Mouse (Mus musculus) testis, postnatal 10 days (tissue): Measurements from ENCODE around the gene Wwox.

Experiments used
- DNase-seq: peaks from one replicate; pipeline ENCODE4 v3.0.0; 2021; ENCODE audit warnings: low spot score

Wwox gene

DNA sequence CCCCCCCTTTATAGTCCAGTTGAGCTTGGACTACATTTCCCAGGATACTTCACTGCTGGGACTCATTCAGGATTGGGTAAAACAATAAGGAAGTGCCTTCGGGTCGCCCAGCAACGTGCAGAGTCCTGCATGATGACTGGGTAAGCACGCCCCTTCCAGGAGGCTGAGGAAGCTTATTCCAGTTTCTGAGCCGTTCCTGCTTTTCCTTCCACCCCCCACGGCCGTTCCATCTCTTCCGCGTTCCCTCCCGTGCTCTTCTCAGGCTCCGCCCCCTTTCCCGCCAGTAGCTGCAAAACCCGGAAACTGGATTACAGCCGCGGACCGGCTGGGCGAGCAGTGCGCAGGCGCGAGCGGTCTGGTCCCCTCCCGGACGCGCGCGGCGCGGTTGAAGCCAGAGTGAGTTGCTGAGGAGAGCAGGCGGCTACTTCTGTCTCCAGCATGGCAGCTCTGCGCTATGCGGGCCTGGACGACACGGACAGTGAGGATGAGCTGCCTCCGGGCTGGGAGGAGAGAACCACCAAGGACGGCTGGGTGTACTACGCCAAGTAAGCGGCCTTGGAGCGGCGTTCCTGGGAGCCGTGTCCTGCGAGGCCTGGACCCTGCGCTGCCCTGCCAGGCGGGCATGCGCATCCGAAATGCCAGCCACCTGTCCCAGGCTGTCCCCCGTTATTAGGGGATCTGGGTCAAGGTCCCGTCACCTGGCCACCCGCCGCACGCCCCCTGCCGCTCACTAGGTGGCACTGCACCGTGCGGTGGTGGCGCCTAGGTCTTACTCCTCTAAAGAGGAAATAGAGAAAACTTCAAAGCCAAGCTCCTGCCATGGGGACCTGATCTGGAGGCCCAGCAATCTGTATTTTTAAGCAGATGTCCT, at the start of gene Wwox:
Gene Wwox (plus strand): TSS at position 322 of the 871 bp plus-strand sequence.
- peak; percentile 100 for DNase-seq

- no peak for DNase-seq
Observed at GRCm38 (mm10) chr8:114390465-114391254, 48.8 kb upstream of the Wwox start.

DNA sequence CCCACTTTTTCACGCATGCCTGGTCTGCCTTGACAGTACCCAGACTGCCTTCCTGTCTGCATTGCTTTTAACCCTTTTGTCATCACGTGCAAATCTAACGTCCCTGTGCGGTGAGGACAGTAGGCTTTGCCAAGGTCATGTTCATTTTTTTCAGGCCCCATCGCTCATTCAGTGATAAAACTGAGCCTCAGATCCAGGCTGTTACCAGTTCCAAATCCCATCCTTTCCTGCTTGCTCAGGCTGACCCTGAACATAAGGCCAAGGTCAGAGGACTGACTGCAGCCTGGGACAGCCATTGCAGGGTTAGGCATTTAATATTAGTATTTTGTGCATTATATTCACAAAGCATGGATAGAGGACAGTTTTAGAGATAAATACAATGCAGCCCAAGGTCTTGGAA, 41.1 kb upstream of the Wwox start:
- DNase-seq = no peak

GRCm38 (mm10) chr8:114399273-114399672, 40.2 kb upstream of the Wwox start:
- DNase-seq = no peak

DNA sequence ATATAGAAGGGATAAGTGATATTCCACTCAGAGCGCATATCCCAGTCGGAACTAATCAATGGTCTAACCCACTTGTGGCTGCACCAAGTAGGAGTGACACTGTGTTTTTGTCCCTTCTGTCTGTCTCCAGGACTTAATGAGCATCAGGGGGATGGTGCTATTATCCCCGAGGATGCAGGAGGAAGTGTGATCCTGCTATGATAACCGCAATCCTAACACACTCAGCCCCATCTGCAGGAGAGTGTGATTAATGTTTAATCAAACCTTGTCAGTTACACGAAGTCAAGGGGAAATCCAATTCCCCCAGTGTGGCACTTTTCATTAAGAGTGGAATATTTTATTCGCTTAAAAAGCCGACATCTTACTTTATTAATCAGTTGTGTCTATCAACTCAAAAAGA, 37.8 kb upstream of the Wwox start:
- no peak for DNase-seq

DNA sequence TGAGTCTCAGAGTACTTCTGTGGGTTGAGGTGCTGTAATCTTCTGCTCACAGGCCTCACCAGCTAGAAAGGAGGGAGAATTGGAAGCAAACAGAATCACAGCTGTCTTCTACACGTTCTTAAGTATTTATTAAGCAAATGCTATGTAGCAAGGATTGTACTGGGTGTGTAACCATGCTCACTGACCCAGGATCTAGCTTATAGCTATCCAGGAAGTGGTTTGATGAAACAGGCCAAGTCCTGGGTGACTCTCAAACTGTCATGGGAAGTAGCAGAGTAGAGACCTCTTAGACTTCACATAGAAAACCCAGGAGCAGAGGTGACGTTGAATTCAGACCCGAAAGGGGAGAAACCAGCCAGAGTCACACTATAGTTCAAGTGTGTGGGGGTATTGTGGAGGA, 28.0 kb upstream of the Wwox start:
- DNase-seq = no peak

DNA sequence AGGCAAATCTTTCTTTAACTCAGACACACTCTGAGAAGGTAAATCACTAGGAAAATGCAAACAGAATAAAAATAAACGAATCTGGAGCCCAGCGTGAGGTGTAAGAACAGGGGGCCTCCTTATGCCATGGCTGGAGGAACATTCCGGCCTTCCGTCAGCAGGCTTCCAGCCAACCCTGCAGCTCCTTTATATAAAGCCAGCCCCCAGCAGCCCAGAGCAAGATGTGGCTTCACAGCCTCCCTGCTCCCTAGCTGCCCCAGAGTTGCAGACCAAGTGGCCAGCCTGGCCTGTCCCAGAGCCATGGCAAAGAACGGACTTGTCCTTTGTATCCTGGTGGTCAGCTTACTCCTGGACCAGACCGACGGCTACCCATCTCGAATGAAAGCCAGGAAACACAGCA, 21.7 kb upstream of the Wwox start, which contains the start of gene Clec3a:
Gene Clec3a (plus strand): TSS at position 301 of the 400 bp plus-strand sequence.
- DNase-seq = no peak

- DNase-seq = no peak
Observed at GRCm38 (mm10) chr8:114418486-114418885, 21.0 kb upstream of the Wwox start.

- no peak for DNase-seq
Observed at GRCm38 (mm10) chr8:114418904-114419303, 20.6 kb upstream of the Wwox start.

GRCm38 (mm10) chr8:114421544-114421943, 17.9 kb upstream of the Wwox start:
- no peak for DNase-seq

GRCm38 (mm10) chr8:114438236-114438635, 1.2 kb upstream of the Wwox start:
- peak; percentile 84 for DNase-seq

DNA sequence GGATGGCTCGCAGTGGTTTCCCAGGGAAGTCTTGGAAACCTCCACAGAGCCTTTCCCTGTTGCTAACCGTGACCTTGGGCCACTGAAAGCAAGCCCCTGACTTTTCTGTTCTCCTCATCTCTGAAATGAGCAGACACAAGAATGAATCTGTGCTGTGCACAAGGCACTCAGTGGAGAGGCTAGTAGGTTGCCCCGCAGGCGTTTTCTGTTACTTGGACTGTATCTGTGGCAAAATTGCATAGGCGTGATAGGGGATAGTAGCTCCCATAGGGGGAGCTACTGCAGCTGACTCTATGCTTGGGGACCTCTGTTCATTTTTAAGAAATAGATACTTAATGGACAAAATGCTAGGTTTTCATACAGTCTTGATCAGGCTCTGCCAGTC, 742 bp downstream of the Wwox start:
- no peak for DNase-seq

DNA sequence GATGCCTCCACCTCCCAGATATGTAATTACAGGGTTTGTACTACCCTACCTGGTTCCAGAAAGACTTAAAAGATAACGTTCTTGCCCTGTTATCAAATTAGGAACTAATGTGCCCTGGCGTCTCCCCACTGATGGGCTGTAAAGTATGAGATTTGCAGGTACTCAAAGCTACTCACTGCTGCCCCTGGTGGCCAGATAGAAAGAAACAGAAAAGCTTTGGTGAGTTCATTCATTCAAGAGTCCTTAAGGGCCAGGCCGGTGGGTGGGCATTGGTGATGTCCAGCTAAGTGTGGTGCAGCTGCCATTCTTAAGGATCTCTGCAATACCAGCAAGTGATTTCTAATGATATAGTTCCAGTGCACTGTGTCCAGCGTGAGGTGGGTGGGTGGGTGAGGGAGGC, 2.2 kb downstream of the Wwox start:
- DNase-seq = peak; percentile 70

- no peak for DNase-seq
Observed at GRCm38 (mm10) chr8:114446884-114447283, 7.4 kb downstream of the Wwox start.

DNA sequence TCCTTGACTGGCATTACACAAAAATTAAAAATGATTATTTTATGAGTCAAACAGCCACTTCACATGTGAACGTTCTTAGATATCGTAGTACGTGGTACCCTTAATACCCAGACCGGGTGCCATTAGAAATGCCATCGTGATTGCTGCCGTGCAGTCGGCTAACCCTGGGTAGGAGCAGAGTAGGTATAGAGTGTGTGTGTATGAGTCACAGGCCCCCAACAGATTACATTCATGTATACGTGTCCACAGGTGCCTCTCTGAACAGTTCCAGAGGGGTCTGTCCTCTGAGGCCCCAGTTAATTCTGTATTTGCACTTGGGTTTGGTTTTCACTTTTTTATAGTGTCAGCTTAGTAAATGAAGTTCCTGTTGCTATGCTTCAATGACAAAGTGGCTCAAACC, 12.8 kb downstream of the Wwox start:
- DNase-seq = no peak

DNA sequence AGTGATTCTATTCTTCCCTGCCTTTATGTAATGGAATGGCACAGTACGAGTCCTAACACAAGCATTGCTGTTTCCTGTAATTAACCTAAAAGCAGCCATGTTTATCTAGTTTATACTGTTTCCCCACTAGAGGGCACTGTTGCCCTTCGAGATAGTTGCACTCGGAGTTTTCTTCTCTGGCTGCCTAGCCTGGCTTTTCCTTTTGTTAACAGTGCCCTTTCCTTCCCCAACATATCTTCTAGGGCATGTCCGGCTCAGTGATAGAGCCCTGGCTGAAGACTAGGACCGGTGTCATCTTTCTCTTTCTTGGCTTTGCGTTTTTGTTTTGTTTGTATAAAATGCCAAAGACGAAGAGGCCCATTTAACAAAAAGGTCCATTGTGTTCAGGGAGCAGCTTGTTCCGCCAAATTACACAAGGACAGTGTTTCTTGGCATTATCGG, 13.3 kb downstream of the Wwox start:
- DNase-seq = peak; percentile 72

DNA sequence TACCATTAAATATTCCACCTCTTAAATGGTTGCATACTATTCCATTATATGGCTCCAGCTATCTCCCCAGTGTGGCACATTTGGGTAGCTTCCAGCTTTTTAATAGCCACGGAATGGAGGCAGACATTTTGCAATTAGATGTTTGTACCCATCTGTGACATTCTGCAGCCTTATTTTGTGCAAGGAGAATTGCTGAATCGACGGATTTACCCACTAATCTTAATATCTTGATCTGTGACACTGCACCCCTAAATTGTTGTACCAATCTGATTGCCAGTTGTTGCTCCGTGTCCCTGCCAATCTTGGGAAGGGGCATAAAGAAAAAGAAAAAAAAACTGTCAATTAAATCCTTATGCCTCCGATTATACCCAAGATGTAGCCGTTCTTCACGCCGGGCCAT, 15.8 kb downstream of the Wwox start:
- no peak for DNase-seq

- DNase-seq = no peak
Observed at GRCm38 (mm10) chr8:114455953-114456352, 16.5 kb downstream of the Wwox start.

- no peak for DNase-seq
Observed at GRCm38 (mm10) chr8:114458113-114458784, 18.8 kb downstream of the Wwox start.

GRCm38 (mm10) chr8:114460600-114460999, 21.1 kb downstream of the Wwox start:
- DNase-seq = no peak

DNA sequence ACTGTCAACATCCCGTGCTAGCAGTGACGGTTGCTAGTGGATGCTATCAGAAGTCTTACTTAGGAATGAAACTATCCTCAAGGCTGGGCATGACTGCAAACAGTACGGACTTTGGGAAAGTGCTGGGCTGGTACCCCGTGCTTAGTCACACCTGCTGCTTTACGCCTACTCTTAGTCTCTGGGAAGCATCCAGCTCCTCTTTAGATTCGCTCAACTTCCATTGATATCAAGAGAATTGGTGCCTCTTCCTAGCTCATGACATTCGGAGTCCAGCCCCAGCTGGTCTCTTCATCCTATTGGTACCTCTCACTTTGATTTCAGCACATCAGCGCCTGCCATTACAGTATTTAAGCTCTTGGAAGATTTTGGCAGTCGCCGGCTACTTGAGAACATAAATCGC, 23.1 kb downstream of the Wwox start:
- DNase-seq = no peak

- no peak for DNase-seq
Observed at GRCm38 (mm10) chr8:114463305-114463704, 23.9 kb downstream of the Wwox start.
